Mouse (Mus musculus): ENCODE results near the gene Ddi2. TPM values are rescaled to one million over a fixed set of nuclear protein-coding genes. Genes with fewer than 3 reads are reported as not detected.

The Ddi2 gene
- total and polyA plus RNA-seq, 2 experiments from 2014 or later = 11.1 to 20.7 TPM

GRCm38 (mm10) chr4:141682706-141683230 lies 40.5 kb downstream of the Ddi2 start:
- Histone ChIP-seq H3K9ac (no peak overlapping the region), H3K4me2 (ENCODE audit: low read depth) (no peak overlapping the region), H3K9me3 (ENCODE audit: low read length) (no peaks in the 10 kb centered on the region), H3K4me3 (ENCODE audit: low read depth, low read length) (no peak overlapping the region), H3K27ac (ENCODE audit: low read depth, low read length) (no peak overlapping the region), H3K27me3 (ENCODE audit: insufficient read depth, low read length) (no peaks in the 10 kb centered on the region), H3K4me1 (ENCODE audit: insufficient read depth) (no peaks in the 10 kb centered on the region), H3K36me3 (ENCODE audit: insufficient read depth) (peaks cover 29% of the 10 kb centered on the region)
- WGBS = 53% methylated on average over 12 of the region's 12 CpGs
- ATAC-seq (no peak), DNase-seq (no peak)
- TF ChIP-seq CTCF (IDR thresholded peaks at IDR 0.05; ENCODE audit: low read depth) = no peak

GRCm38 (mm10) chr4:141681767-141682166 lies 41.5 kb downstream of the Ddi2 start:
- Histone ChIP-seq H3K4me1 (ENCODE audit: insufficient read depth) (no peaks in the 10 kb centered on the region), H3K27ac (ENCODE audit: low read depth, low read length) (no peak overlapping the region), H3K9me3 (ENCODE audit: low read length) (no peaks in the 10 kb centered on the region), H3K36me3 (ENCODE audit: insufficient read depth) (peaks cover 25% of the 10 kb centered on the region), H3K27me3 (ENCODE audit: insufficient read depth, low read length) (no peaks in the 10 kb centered on the region), H3K4me3 (ENCODE audit: low read depth, low read length) (no peak overlapping the region), H3K9ac (no peak overlapping the region), H3K4me2 (ENCODE audit: low read depth) (no peak overlapping the region)
- DNase-seq (no peak), ATAC-seq (no peak)
- no peak for TF ChIP-seq CTCF (IDR thresholded peaks at IDR 0.05; ENCODE audit: low read depth)
- WGBS = 55% methylated on average over 7 of the region's 7 CpGs

- no peak for DNase-seq
- no peak overlapping the region for H3K4me3 ChIP-seq (ENCODE audit: low read depth, low read length)
- no peaks in the 10 kb centered on the region for H3K4me1 ChIP-seq (ENCODE audit: insufficient read depth)
- WGBS = 85% methylated on average over 12 of the region's 12 CpGs
- no peak overlapping the region for H3K9ac ChIP-seq
- H3K27me3 ChIP-seq (ENCODE audit: insufficient read depth, low read length) = no peaks in the 10 kb centered on the region
- no peak overlapping the region for H3K27ac ChIP-seq (ENCODE audit: low read depth, low read length)
- no peak for TF ChIP-seq CTCF (IDR thresholded peaks at IDR 0.05; ENCODE audit: low read depth)
- H3K9me3 ChIP-seq (ENCODE audit: low read length) = no peaks in the 10 kb centered on the region
- H3K36me3 ChIP-seq (ENCODE audit: insufficient read depth) = peaks cover 22% of the 10 kb centered on the region
- no peak for ATAC-seq
- no peak overlapping the region for H3K4me2 ChIP-seq (ENCODE audit: low read depth)
These were observed 42.3 kb downstream of the Ddi2 start for GRCm38 (mm10) chr4:141680892-141681291.

GRCm38 (mm10) chr4:141679016-141679415 lies 44.2 kb downstream of the Ddi2 start:
- no peak for TF ChIP-seq CTCF (IDR thresholded peaks at IDR 0.05; ENCODE audit: low read depth)
- Histone ChIP-seq H3K9ac (no peak overlapping the region), H3K4me1 (ENCODE audit: insufficient read depth) (no peaks in the 10 kb centered on the region), H3K9me3 (ENCODE audit: low read length) (no peaks in the 10 kb centered on the region), H3K4me3 (ENCODE audit: low read depth, low read length) (no peak overlapping the region), H3K36me3 (ENCODE audit: insufficient read depth) (peaks cover 8% of the 10 kb centered on the region), H3K27ac (ENCODE audit: low read depth, low read length) (no peak overlapping the region), H3K27me3 (ENCODE audit: insufficient read depth, low read length) (no peaks in the 10 kb centered on the region), H3K4me2 (ENCODE audit: low read depth) (no peak overlapping the region)
- DNase-seq (no peak), ATAC-seq (no peak)
- WGBS = 91% methylated on average over 2 of the region's 2 CpGs

GRCm38 (mm10) chr4:141676462-141676979 lies 46.7 kb downstream of the Ddi2 start:
- Histone ChIP-seq H3K4me1 (ENCODE audit: insufficient read depth) (no peaks in the 10 kb centered on the region), H3K9me3 (ENCODE audit: low read length) (no peaks in the 10 kb centered on the region), H3K4me3 (ENCODE audit: low read depth, low read length) (no peak overlapping the region), H3K4me2 (ENCODE audit: low read depth) (no peak overlapping the region), H3K27me3 (ENCODE audit: insufficient read depth, low read length) (no peaks in the 10 kb centered on the region), H3K36me3 (ENCODE audit: insufficient read depth) (no peaks in the 10 kb centered on the region; the same call in 1 of the 2 replicates), H3K27ac (ENCODE audit: low read depth, low read length) (no peak overlapping the region), H3K9ac (no peak overlapping the region)
- no peak for DNase-seq
- no peak for ATAC-seq
- no peak for TF ChIP-seq CTCF (IDR thresholded peaks at IDR 0.05; ENCODE audit: low read depth)
- WGBS = 84% methylated on average over 5 of the region's 5 CpGs

- no peaks in the 10 kb centered on the region for H3K27me3 ChIP-seq (ENCODE audit: insufficient read depth, low read length)
- 80% methylated on average over 13 of the region's 13 CpGs for WGBS
- DNase-seq (no peak), ATAC-seq (no peak)
- no peak overlapping the region for H3K27ac ChIP-seq (ENCODE audit: low read depth, low read length)
- no peak overlapping the region for H3K4me2 ChIP-seq (ENCODE audit: low read depth)
- H3K4me1 ChIP-seq (ENCODE audit: insufficient read depth) = no peaks in the 10 kb centered on the region
- H3K9me3 ChIP-seq (ENCODE audit: low read length) = no peaks in the 10 kb centered on the region
- no peak overlapping the region for H3K4me3 ChIP-seq (ENCODE audit: low read depth, low read length)
- no peak for TF ChIP-seq CTCF (IDR thresholded peaks at IDR 0.05; ENCODE audit: low read depth)
- no peak overlapping the region for H3K9ac ChIP-seq
- no peaks in the 10 kb centered on the region for H3K36me3 ChIP-seq (ENCODE audit: insufficient read depth)
These were observed 50.9 kb downstream of the Ddi2 start for GRCm38 (mm10) chr4:141672325-141672724.

GRCm38 (mm10) chr4:141671389-141671788 lies 51.8 kb downstream of the Ddi2 start:
- Histone ChIP-seq H3K27me3 (ENCODE audit: insufficient read depth, low read length) (no peaks in the 10 kb centered on the region), H3K9me3 (ENCODE audit: low read length) (no peaks in the 10 kb centered on the region), H3K36me3 (ENCODE audit: insufficient read depth) (no peaks in the 10 kb centered on the region), H3K4me1 (ENCODE audit: insufficient read depth) (no peaks in the 10 kb centered on the region), H3K4me2 (ENCODE audit: low read depth) (no peak overlapping the region), H3K4me3 (ENCODE audit: low read depth, low read length) (no peak overlapping the region), H3K27ac (ENCODE audit: low read depth, low read length) (no peak overlapping the region), H3K9ac (no peak overlapping the region)
- TF ChIP-seq CTCF (IDR thresholded peaks at IDR 0.05; ENCODE audit: low read depth) = no peak
- 71% methylated on average over 4 of the region's 4 CpGs for WGBS
- no peak for ATAC-seq
- DNase-seq = no peak

Measured in forebrain, postnatal 0 days (tissue).